Mouse (Mus musculus) forebrain, embryonic 15.5 days (tissue): Measurements from ENCODE around the gene Nanos3. TPM values are rescaled to one million over a fixed set of nuclear protein-coding genes. Genes with fewer than 3 reads are reported as not detected.
A peak's percentile ranks its signal among the peaks of the same experiment; 100 is the strongest.

Experiments used
- ATAC-seq: fragments of 200-750 bp; cut with Nextera tagmentation; replicated peaks from 2 replicates; pipeline ENCODE4 v1.8.0; 2017; ENCODE audit warnings: mild to moderate bottlenecking, moderate TSS enrichment, moderate library complexity
- H3K27ac ChIP-seq: fragments of 300-500 bp; sonication (generic); replicated peaks from 2 replicates; pipeline ENCODE4 v1.5.1; 2015; ENCODE audit warnings: mild to moderate bottlenecking, inconsistent platforms
- H3K27me3 ChIP-seq: fragments of 300-500 bp; sonication (generic); 2 replicates; pipeline ENCODE4 v1.6.1; 2015; ENCODE audit warnings: inconsistent platforms
- H3K36me3 ChIP-seq: fragments of 300-500 bp; sonication (generic); 2 replicates; pipeline ENCODE4 v1.6.1; 2015; ENCODE audit warnings: mild to moderate bottlenecking, inconsistent platforms
- H3K4me1 ChIP-seq: fragments of 300-500 bp; sonication (generic); 2 replicates; pipeline ENCODE4 v1.6.1; 2015; ENCODE audit warnings: inconsistent platforms
- H3K4me2 ChIP-seq: fragments of 300-500 bp; sonication (generic); replicated peaks from 2 replicates; pipeline ENCODE4 v1.6.1; 2015; ENCODE audit warnings: mild to moderate bottlenecking, inconsistent platforms
- H3K4me3 ChIP-seq: fragments of 300-500 bp; sonication (generic); 2 replicates; pipeline ENCODE4 v1.5.1; 2015; ENCODE audit warnings: mild to moderate bottlenecking, inconsistent platforms
- H3K9ac ChIP-seq: fragments of 300-500 bp; sonication (generic); replicated peaks from 2 replicates; pipeline ENCODE4 v1.6.1; 2015; ENCODE audit warnings: mild to moderate bottlenecking, inconsistent platforms
- H3K9me3 ChIP-seq: fragments of 300-500 bp; sonication (generic); 2 replicates; pipeline ENCODE4 v1.6.1; 2016; ENCODE audit warnings: inconsistent platforms
- WGBS: fragments of 180-500 bp; shearing (Covaris S2); methylation state at CpG from one replicate; pipeline ENCODE4 v1.1.7; 2015; ENCODE audit warnings: mixed read lengths; 5-methylcytosine and 5-hydroxymethylcytosine counted together
- microRNA counts: library from miRNA; unstranded; fragments of <30 nt; microRNA quantifications from one replicate; lab custom pipeline; 2016
- microRNA-seq: library from miRNA; unstranded; fragments of <30 nt; microRNA quantifications from one replicate; pipeline ENCODE4, GENCODE M21; 2016
- polyA plus RNA-seq: library from polyadenylated mRNA; unstranded; fragments of >200 nt; fragmentation: Nextera tagmentation; extraction: Ambion mirVana; gene quantifications from 2 replicates; pipeline ENCODE4 v1.2.1, GENCODE M21; 2015

Gene Nanos3
- polyA plus RNA-seq, 1 experiment from 2014 or later = 7.1 TPM

GRCm38 (mm10) chr8:84130806-84131205 lies 54.2 kb downstream of the Nanos3 start:
- no peak overlapping the region for H3K27ac ChIP-seq
- H3K4me1 ChIP-seq = 0 out of 2 replicates have a peak, but pooled peaks cover 5% of the 10 kb centered on the region
- no peak overlapping the region for H3K4me3 ChIP-seq
- peaks cover 32% of the 10 kb centered on the region for H3K36me3 ChIP-seq
- no peaks in the 10 kb centered on the region for H3K27me3 ChIP-seq
- 48% methylated on average over 30 of the region's 30 CpGs for WGBS
- no peaks in the 10 kb centered on the region for H3K9me3 ChIP-seq
- no peak overlapping the region for H3K4me2 ChIP-seq
- ATAC-seq = no peak
- no peak overlapping the region for H3K9ac ChIP-seq

- no peaks in the 10 kb centered on the region for H3K9me3 ChIP-seq
- H3K4me3 ChIP-seq = no peak overlapping the region
- 0 out of 2 replicates have a peak, but pooled peaks cover 5% of the 10 kb centered on the region for H3K4me1 ChIP-seq
- peaks cover 6% of the 10 kb centered on the region; the same call in 1 of the 2 replicates for H3K36me3 ChIP-seq
- no peak; the same call in 1 of the 2 replicates for ATAC-seq
- no peak overlapping the region for H3K4me2 ChIP-seq
- H3K27ac ChIP-seq = no peak overlapping the region
- H3K27me3 ChIP-seq = no peaks in the 10 kb centered on the region
- WGBS = 72% methylated on average over 8 of the region's 8 CpGs
- H3K9ac ChIP-seq = no peak overlapping the region
Observed at GRCm38 (mm10) chr8:84128277-84128676, 56.7 kb downstream of the Nanos3 start.

GRCm38 (mm10) chr8:84127202-84127901 lies 57.7 kb downstream of the Nanos3 start:
- Histone ChIP-seq H3K4me3 (no peak overlapping the region), H3K4me1 (0 out of 2 replicates have a peak, but pooled peaks cover 5% of the 10 kb centered on the region), H3K27me3 (no peaks in the 10 kb centered on the region), H3K36me3 (peaks cover 2% of the 10 kb centered on the region; the same call in 1 of the 2 replicates), H3K4me2 (no peak overlapping the region), H3K9ac (no peak overlapping the region), H3K27ac (no peak overlapping the region), H3K9me3 (no peaks in the 10 kb centered on the region)
- 76% methylated on average over 17 of the region's 17 CpGs for WGBS
- ATAC-seq = no peak

- no peaks in the 10 kb centered on the region for H3K9me3 ChIP-seq
- no peak overlapping the region for H3K4me3 ChIP-seq
- H3K4me1 ChIP-seq = 0 out of 2 replicates have a peak, but pooled peaks cover 5% of the 10 kb centered on the region
- no peak for ATAC-seq
- 72% methylated on average over 2 of the region's 2 CpGs for WGBS
- no peak overlapping the region for H3K9ac ChIP-seq
- H3K4me2 ChIP-seq = no peak overlapping the region
- no peak overlapping the region for H3K27ac ChIP-seq
- H3K36me3 ChIP-seq = peaks cover 2% of the 10 kb centered on the region; the same call in 1 of the 2 replicates
- H3K27me3 ChIP-seq = no peaks in the 10 kb centered on the region
Observed at GRCm38 (mm10) chr8:84126742-84127141, 58.3 kb downstream of the Nanos3 start.

- Histone ChIP-seq H3K4me1 (0 out of 2 replicates have a peak, but pooled peaks cover under 1% of the 10 kb centered on the region), H3K27ac (no peak within 1 kb of the TSS), H3K4me3 (no peak within 1 kb of the TSS), H3K36me3 (no peaks in the 10 kb centered on the region), H3K9me3 (no peaks in the 10 kb centered on the region), H3K9ac (no peak within 1 kb of the TSS), H3K27me3 (no peaks in the 10 kb centered on the region), H3K4me2 (no peak within 1 kb of the TSS)
- no peak for ATAC-seq
- 60% methylated on average over 9 of the region's 9 CpGs for WGBS
Observed at GRCm38 (mm10) chr8:84125656-84126055, 59.4 kb downstream of the Nanos3 start, which contains the start of gene Podnl1. TSS of gene Podnl1 (plus strand) at chr8:84125989.

MicroRNAs encoded within 50 kb of the gene (microRNA counts, 519-probe panel; counts per million panel counts)
- 2,917 counts per million, percentile 70 among the panel's probes with 10 or more counts for microRNA mmu-miR-181c (lab: Ali Mortazavi, UCI)
- 3,333 counts per million, percentile 79 among the panel's probes with 10 or more counts for microRNA mmu-miR-23a (lab: Ali Mortazavi, UCI)
- microRNA mmu-miR-27a (lab: Ali Mortazavi, UCI) = 3,333 counts per million, percentile 79 among the panel's probes with 10 or more counts

Small RNAs within 50 kb of the gene (microRNA-seq; reads per million reads assigned to microRNA genes)
- not detected for gene Gm25110
- gene Mir181c = 14,501 reads per million, percentile 97 among the genes with 10 or more reads in this experiment
- gene Mir181d = 6,244 reads per million, percentile 92 among the genes with 10 or more reads in this experiment
- gene Mir23a = 5,713 reads per million, percentile 92 among the genes with 10 or more reads in this experiment
- gene Mir24-2 = not detected
- 103 reads per million, percentile 54 among the genes with 10 or more reads in this experiment for gene Mir27a
- gene Mir3074-2 = not detected

Other genes with a start within 250 kb of the Nanos3 start
- 0.74 and 0.95 TPM in 2 replicates for gene Gm10644, start 230.0 kb downstream of the Nanos3 start, polyA plus RNA-seq
- gene Asf1b, start 229.7 kb downstream of the Nanos3 start, polyA plus RNA-seq = 20.7 and 22.2 TPM in 2 replicates
- 169 and 178 TPM in 2 replicates for gene Prkaca, start 212.2 kb downstream of the Nanos3 start, polyA plus RNA-seq
- gene Samd1, start 187.5 kb downstream of the Nanos3 start, polyA plus RNA-seq = 8.5 and 9.5 TPM in 2 replicates
- gene 1700067K01Rik, start 183.7 kb downstream of the Nanos3 start, polyA plus RNA-seq = 1.4 TPM in 2 replicates
- gene 2210011C24Rik, start 173.0 kb downstream of the Nanos3 start, polyA plus RNA-seq = not detected in 2 replicates
- gene Palm3, start 163.7 kb downstream of the Nanos3 start, polyA plus RNA-seq = 0.94 and 2.6 TPM in 2 replicates
- gene Il27ra, start 142.6 kb downstream of the Nanos3 start, polyA plus RNA-seq = 0.41 and 0.68 TPM in 2 replicates
- not detected in 2 replicates for gene Rln3, start 140.2 kb downstream of the Nanos3 start, polyA plus RNA-seq
- 1.2 and 1.3 TPM in 2 replicates for gene Gm10643, start 120.1 kb downstream of the Nanos3 start, polyA plus RNA-seq
- 9.1 and 9.5 TPM in 2 replicates for gene Rfx1, start 118.4 kb downstream of the Nanos3 start, polyA plus RNA-seq
- 17.8 and 19.3 TPM in 2 replicates for gene Dcaf15, start 80.4 kb downstream of the Nanos3 start, polyA plus RNA-seq
- gene Podnl1, start 59.2 kb downstream of the Nanos3 start, polyA plus RNA-seq = 0.32 TPM in 2 replicates
- 32.4 and 34.8 TPM in 2 replicates for gene Cc2d1a, start 37.3 kb downstream of the Nanos3 start, polyA plus RNA-seq
- 2.4 and 2.7 TPM in 2 replicates for gene 4930432K21Rik, start 37.2 kb downstream of the Nanos3 start, polyA plus RNA-seq
- 41.1 and 42.8 TPM in 2 replicates for gene Zswim4, start 51.8 kb upstream of the Nanos3 start, polyA plus RNA-seq
- 233 and 252 TPM in 2 replicates for gene D8Ertd738e, start 64.5 kb upstream of the Nanos3 start, polyA plus RNA-seq
- gene Mri1, start 72.1 kb upstream of the Nanos3 start, polyA plus RNA-seq = 53.3 and 58.8 TPM in 2 replicates
- gene Ccdc130, start 85.2 kb upstream of the Nanos3 start, polyA plus RNA-seq = 24.5 and 27.6 TPM in 2 replicates
- gene Cacna1a, start 203.2 kb upstream of the Nanos3 start, polyA plus RNA-seq = 12.9 and 13.0 TPM in 2 replicates